Mouse (Mus musculus) embryonic fibroblast, embryonic 13.5 days (primary cell): Measurements from ENCODE around the gene Cadps.

Source experiments
- CTCF ChIP-seq: IDR thresholded peaks from 2 replicates; pipeline ENCODE4 v1.5.1; 2011; ENCODE audit warnings: mild to moderate bottlenecking, control low read depth, low read length, moderate library complexity, borderline replicate concordance; ENCODE audit not compliant: insufficient read depth
- POLR2A ChIP-seq: IDR thresholded peaks from 2 replicates; pipeline ENCODE4 v1.6.1; 2011; ENCODE audit warnings: low read depth, mild to moderate bottlenecking, control low read depth, low read length, moderate library complexity

GRCm38 (mm10) chr14:12547496-12547895 lies 275.4 kb downstream of the Cadps start:
- TF ChIP-seq POLR2A (no peak), CTCF (no peak)
